Mouse (Mus musculus): ENCODE data around the gene Mfn1.
A peak's percentile ranks its signal among the peaks of the same experiment; 100 is the strongest.

Gene Mfn1

DNA sequence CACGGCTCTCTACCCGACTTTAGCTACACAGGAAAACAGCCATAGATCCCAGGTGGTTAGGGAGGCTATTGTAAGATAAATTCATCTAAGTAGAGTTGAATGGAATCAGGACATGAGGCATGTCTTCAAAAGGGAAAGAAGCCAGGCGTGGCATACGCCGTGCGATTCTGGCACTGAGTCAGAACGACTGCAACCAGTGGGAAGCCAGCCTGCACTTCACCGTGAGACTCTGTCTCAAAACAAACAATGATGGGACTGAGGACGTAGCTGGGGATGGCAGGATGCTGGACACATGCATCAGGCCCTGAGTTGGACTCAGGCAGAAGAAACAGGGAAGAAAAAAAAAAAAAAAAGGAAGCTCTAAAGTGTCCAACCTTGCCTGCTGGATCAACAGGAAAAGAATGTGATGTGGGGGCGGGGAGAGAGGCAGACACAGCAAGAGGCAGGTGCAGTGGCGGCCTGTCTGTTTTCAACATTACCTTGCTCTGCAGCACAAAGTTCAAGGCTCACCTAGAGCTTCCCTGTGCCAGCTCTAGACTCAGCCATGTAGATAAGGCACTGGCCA lies 82.4 kb downstream of the Mfn1 start:
- no peak for DNase-seq (ENCODE audit: low read depth, low spot score)

DNA sequence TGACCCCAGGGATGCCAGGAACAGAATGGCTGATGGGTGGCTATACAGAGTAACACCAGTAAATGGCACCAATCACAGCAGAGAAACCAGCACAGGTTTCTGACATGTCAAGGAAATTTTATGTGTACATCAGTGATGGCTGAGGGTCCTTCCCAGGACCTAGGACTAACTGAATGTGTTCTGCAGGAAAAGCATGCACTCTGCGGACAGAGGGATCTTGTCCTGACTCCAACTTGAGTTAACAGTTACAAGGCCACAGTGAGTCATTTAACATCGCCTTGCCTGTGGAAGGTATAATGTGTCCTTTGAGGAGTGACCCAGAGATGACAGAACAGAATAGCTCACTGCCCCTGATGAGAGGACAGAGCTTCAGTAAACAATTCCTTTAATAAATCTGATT lies 85.5 kb downstream of the Mfn1 start:
- DNase-seq (ENCODE audit: low read depth, low spot score): no peak

DNA sequence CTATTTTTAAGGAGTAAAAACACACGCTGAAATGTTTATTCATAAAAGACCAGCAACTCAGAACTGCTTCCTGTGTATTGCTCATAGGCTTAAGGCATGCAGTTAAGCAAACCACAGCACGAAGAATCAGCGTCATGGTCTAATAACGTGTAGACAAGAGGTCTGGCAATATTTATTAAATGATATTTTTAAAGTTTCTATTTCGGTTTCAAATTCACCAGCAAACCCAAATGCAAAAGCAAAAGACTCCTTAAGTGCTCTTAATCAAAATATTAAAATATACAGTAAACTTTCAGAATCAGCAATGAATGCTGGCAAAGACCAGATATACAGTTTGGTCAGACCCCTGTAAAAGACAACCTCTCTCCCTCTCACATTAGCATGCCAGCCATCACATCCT lies 86.1 kb downstream of the Mfn1 start:
- DNase-seq (ENCODE audit: low read depth, low spot score): no peak

DNA sequence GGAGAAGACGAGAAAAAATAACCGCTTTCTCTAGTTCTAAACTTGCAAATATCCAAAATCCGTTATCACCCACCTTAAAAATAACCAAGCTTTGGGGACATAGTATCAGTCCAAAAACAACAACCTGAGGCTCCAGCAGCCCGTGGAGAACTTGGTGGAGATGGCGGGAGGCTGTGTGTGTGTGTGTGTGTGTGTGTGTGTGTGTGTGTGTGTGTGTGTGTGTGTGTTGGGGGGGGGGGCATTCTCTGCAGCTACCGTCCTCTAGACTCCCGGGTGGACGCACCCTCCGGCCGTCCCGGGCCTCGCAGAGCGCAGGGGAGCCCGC lies 86.7 kb downstream of the Mfn1 start:
- peak; percentile 25 for DNase-seq (ENCODE audit: low read depth, low spot score)

DNA sequence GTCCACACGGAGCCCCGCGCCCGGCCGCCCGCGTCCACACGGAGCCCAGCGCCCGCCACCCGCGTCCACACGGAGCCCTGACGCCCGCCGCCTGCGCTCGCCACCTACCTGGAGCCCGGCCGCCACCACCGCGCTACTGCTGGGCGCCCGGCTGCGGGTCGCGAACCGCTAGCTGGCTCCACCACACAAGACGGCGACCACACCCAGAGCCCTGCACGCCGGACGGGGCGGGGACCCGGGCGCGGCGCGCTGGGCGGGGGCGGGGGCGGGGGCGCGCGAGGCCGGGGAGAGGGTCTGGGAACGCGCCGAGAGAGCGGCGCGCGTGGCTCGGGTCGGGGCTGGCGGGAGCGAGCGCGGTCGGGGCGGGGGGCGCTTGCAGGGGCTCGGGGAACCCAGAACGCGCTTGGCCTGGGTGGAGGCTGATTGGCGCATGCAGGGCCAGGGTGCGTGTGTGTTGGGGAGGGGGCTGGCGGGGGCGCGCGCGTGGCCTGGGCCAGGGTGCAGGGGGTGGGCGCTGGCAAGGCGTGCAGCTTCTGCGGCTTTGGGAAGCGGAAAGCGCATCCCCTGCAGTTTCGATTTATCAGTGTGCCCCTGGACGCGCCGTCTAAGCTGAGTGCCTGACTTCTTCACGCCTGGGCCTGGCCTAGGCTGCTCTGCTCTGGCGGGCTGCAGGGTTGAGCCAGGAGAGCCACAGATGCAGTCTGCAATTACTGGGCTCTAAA lies 87.2 kb downstream of the Mfn1 start, which contains the start of gene Gnb4:
Gene Gnb4, minus strand, starts transcription at position 255 of the 722 bp plus-strand sequence.
- DNase-seq (ENCODE audit: low read depth, low spot score): peak; percentile 78

DNA sequence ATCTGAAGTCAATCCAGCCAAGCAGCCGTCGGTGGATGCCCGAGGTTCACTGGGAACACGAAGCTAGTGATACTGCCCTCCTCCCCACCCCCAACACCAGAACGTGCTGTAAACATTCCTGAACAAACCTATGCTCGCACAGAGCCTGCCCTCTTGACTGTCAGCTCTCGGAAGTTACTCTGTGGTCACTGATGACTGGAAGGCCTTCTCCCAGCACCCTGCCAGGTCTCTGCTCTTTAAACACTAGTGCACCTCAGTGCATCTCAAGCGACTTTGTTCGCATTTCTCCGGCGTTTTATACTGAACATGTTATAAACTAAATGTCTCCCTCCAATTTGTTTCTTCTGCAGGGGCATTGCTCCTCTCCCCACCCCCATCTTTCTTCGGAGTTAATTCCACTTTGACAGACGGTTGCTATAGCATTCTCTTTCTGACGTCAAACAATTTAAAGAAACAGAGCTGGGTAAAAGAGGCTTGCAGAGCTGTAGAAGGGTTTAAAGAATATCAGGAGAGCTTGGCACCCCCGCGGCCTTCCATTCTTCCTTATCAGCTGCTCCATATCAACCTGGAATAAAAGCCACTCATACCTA lies 87.9 kb downstream of the Mfn1 start:
- DNase-seq (ENCODE audit: low read depth, low spot score): no peak

DNA sequence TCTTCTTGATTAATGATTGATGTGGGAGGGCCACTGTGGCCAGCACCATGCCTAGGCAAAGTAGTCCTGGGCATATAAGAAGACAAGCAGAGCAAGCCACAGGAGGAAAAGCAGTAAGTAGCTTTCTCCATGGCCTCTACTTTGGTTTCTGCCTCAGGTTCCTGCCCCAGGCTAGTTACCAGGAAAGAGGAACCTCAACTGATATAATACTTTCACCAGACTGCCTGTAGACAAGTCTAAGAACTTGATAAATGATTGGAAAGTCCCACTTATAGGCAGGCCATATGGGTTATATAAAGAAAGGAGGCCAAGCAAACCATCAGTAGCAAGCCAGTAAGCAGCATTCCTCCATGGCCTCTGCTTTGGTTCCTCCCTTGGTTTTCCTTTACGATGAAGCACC lies 92.4 kb downstream of the Mfn1 start:
- no peak for DNase-seq (ENCODE audit: low read depth, low spot score)

DNA sequence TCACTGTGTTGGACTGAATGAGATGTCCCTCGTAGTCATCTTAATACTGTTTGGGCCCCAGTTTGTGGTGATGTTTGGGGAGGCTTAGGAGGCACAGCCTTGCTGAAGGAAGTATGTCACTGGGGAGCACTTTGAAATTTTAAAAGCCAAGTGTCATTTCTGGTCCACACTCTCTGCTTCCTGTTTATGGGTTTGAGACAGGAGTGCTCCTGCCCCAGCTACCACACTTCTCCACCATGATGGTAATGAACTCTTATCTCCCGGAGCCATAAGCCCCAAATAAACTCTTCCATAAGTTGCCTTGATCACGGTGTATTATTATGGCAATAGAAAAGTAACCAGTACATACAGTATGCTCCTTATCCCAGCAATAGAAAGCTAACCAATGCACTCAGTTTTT lies 92.8 kb downstream of the Mfn1 start:
- no peak for DNase-seq (ENCODE audit: low read depth, low spot score)

DNA sequence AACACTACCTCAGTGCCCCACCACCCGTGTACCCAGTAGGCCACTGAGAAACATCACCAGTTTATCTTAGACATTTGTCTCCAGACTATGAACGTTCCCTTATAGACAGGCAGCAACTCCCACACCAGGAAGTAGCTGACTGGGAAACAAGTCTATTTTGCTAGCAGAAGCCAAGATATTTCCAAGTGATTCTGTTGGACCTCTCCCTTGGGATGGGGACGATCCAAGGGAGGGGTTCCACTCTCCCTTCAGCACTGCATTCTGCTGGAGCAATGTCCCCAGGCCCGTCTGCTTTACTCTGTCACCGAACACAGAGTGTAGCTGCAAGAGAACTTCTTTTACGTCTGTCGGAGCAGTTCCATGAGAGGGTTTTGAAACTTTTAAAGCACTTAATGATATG lies 98.9 kb downstream of the Mfn1 start:
- no peak for DNase-seq (ENCODE audit: low read depth, low spot score)
